Mouse (Mus musculus) bone marrow macrophage, adult 2 months (primary cell): ENCODE measurements around the gene Fam120c.

Experiments used
- CTCF ChIP-seq: IDR thresholded peaks from 2 replicates; pipeline ENCODE4 v1.5.1; 2012; ENCODE audit warnings: low read depth, mild to moderate bottlenecking, low read length, moderate library complexity
- POLR2A ChIP-seq: IDR thresholded peaks from 2 replicates; pipeline ENCODE4 v1.6.1; 2012; ENCODE audit warnings: mild to moderate bottlenecking, low read depth, low read length, borderline replicate concordance

GRCm38 (mm10) chrX:151520458-151521322, 176.7 kb downstream of the Fam120c start, which contains the start of gene Phf8:
- TF ChIP-seq CTCF (no peak), POLR2A (no peak)
